Mouse (Mus musculus) embryonic stem cell, embryonic (primary cell): ENCODE data around the gene Traf3ip1.

Source experiments
- CTCF ChIA-PET, 4 experiments: fragments of 300-600 bp in 2 of 4; fragments of 350-600 bp in 2 of 4; sonication (Branson Sonifier 250); formaldehyde crosslinking; loops; one replicate each; lab custom pipeline; 2022; ENCODE audit warnings: inconsistent platforms in 2 of 4; lab: Charles Lee
- POLR2A ChIA-PET, 4 experiments: fragments of 300-600 bp in 2 of 4; fragments of 350-600 bp in 2 of 4; sonication (Branson Sonifier 250); formaldehyde crosslinking; loops; one replicate each; lab custom pipeline; 2022; ENCODE audit warnings: antibody characterized with exemption in 4 of 4, inconsistent platforms in 1 of 4; lab: Charles Lee

The Traf3ip1 gene

DNA sequence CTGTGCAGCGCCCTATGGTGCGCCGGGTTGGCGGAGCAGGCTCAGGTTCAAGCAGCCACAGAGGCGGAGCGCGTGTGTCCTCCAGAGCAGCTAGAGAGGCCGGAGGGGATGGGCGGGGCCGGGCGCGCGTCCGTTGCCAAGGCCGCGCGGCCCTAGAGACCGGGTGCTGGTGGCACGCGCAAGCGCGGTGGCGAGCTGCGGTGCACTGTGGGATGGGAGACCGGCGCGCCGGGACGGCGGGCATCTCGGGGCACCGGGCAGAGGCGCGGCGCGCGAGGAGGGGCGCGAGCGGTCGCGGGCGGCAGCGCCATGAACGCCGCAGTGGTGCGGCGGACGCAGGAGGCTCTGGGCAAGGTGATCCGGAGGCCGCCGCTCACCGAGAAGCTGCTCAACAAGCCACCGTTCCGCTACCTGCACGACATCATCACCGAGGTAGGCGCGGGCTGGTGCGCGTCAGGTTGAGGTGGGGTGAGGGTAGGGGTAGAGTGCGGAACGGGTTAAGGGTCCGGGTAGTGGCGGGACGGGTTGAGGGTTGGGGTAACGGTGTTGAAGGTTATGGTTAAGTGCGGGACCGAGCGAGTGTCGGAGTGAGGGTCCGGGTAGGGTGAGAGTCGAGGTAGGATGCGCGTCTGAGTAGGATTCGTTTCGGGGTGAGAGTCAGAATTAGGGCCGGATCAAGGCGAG, at the start of gene Traf3ip1:
Traf3ip1 (plus strand) TSS at position 191 of the 684 bp plus-strand sequence.
- ChIA-PET POLR2A (interaction anchor here (0.6 to 1.7 kb wide), 17 partner anchors 9 to 438 kb away, joined by 3 to 7 read pairs (median 3); partner anchors contain the start of genes Per2 (in 3 of the 4) and Ube2f (in 2 of the 4)), CTCF (interaction anchor here in 2 of 4 experiments (0.6 to 1.7 kb wide), 4 partner anchors 11 to 955 kb away, joined by 3 to 11 read pairs (median 3); no protein-coding TSS in a partner anchor)

DNA sequence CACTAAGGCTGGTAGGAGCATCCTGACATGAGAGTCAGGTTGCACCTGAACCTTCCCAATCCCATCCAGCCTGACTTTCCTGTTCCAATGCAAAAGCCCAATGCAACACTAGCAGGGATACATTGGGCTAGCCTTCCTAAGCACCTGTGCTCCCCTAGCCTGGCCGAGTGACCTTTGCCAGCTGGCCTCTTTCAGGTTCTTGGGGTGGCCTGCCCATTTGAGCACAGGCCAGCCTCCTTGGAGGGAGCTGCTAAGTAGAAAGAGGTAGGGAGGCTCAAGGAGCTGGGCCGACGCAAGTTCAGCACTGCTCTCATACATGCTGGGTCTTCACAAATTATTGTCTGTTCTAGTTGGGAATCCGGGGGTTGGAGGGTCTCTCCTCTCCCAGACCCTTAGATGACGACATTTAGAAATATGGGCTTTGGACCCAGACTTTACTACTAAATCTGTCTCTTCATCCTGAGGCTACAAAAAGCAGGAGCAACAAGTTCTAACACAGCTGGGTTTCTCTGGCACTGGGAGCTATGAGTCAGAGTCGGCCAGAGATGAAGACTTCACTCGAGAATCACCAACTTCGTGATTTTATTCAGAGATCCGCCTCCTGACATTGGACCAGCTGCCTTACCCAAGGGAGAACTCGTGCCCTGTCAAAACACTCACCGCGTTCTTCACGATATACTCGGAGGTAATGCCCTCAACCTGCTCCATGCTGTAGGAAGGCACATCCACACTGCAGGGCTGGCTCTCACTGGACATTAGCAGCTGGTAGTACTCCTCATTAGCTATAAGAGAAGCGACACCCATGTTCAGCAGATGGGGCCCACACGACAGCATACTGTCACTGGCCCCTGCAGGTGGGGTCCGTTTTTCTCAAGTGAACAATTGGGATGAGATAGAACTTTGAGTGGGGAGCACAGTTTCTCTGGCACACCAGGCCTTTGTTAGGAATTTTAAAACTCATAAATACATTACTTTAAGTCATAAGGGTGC, 49.3 kb upstream of the Traf3ip1 start:
- ChIA-PET CTCF (interaction anchor here in 1 of 4 experiments (1.6 kb wide), 1 partner anchor 17 kb away, joined by 3 read pairs; no protein-coding TSS in a partner anchor), POLR2A (interaction anchor here in 1 of 4 experiments (0.5 kb wide), 1 partner anchor 139 kb away, joined by 3 read pairs; no protein-coding TSS in a partner anchor)

DNA sequence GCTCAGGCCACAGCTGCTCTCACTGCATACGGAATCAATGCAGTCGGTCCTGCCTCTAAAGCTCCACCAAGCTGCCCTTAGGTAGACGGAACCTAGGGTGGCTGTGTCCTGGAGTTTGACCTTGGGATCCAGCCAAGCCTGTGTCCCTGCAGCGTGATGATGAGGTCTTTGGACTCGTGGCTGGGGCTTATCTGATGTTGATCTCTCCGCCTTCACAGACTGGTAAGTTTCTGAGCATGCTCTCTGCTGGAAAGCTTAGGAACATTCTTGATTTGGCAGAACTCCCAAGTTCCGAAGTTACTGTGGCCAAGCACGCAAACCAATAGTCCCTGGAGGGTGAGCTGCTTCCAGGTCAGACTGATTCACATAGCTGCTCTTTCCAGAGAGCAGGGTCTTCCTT, 48.4 kb upstream of the Traf3ip1 start:
- ChIA-PET POLR2A (interaction anchor here in 1 of 4 experiments (0.5 kb wide), 1 partner anchor 139 kb away, joined by 3 read pairs; no protein-coding TSS in a partner anchor), CTCF (interaction anchor here in 1 of 4 experiments (1.6 kb wide), 1 partner anchor 18 kb away, joined by 3 read pairs; no protein-coding TSS in a partner anchor)

GRCm38 (mm10) chr1:91446511-91446910, 47.9 kb upstream of the Traf3ip1 start:
- POLR2A ChIA-PET, result no interaction called here
- CTCF ChIA-PET, result no interaction called here

DNA sequence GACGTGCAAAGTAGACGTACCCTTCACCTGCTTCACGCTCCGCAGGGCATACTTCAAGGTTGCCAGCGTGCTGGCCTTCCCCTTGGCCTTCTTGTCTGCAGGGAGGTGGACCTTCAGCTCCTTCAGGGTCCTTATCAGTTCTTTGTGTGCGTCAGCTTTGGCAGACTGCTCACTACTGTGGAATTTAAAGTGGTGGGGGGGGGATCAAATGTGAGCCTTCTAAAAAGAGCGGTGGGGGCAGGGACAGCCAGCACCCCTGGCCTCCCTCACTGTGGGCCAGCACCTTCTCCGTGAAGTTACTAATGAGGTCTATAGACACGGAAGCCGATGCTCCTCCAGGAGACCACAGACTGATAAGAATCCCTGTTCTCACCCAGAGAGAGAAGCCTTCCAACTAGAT, 45.8 kb upstream of the Traf3ip1 start:
- CTCF ChIA-PET, result no interaction called here
- POLR2A ChIA-PET, result no interaction called here

GRCm38 (mm10) chr1:91450851-91451250, 43.6 kb upstream of the Traf3ip1 start:
- CTCF ChIA-PET, result no interaction called here
- POLR2A ChIA-PET, result interaction anchor here in 1 of 4 experiments (0.5 kb wide), 1 partner anchor 301 kb away, joined by 4 read pairs; no protein-coding TSS in a partner anchor

GRCm38 (mm10) chr1:91451547-91452084, 42.8 kb upstream of the Traf3ip1 start:
- POLR2A ChIA-PET, result no interaction called here
- CTCF ChIA-PET, result no interaction called here

DNA sequence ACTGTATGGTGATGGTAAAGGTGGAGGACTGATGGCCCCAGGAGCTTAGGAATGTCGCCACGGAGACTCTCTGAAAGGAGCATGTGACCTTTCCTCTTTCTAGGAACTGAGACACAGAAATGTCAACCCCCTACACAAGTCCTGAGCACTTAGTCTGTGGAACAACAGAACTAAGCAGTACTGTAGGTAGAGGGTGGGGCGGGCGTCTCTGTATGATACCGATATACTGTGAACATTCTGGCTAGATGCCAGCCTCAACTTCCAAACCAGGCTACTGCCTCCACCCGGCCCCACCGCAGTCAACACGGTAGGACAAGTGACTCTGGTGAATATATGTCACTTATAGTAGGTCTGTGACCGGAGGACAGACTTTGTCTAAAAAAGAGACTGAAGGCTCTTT, 40.5 kb upstream of the Traf3ip1 start:
- ChIA-PET CTCF (interaction anchor here in 1 of 4 experiments (0.6 kb wide), 1 partner anchor 585 kb away, joined by 20 read pairs; no protein-coding TSS in a partner anchor), POLR2A (interaction anchor here in 1 of 4 experiments (1.4 kb wide), 1 partner anchor 41 kb away, joined by 3 read pairs; the partner anchor contains the start of gene Hes6)

- ChIA-PET CTCF (interaction anchor here in 1 of 4 experiments (0.6 kb wide), 1 partner anchor 585 kb away, joined by 20 read pairs; no protein-coding TSS in a partner anchor), POLR2A (interaction anchor here in 1 of 4 experiments (1.4 kb wide), 1 partner anchor 41 kb away, joined by 3 read pairs; the partner anchor contains the start of gene Hes6)
Measured at GRCm38 (mm10) chr1:91454366-91454765, 40.1 kb upstream of the Traf3ip1 start.

GRCm38 (mm10) chr1:91454927-91455326, 39.5 kb upstream of the Traf3ip1 start:
- ChIA-PET POLR2A (no interaction called here), CTCF (no interaction called here)

GRCm38 (mm10) chr1:91455661-91456161, 38.7 kb upstream of the Traf3ip1 start:
- ChIA-PET POLR2A (no interaction called here), CTCF (interaction anchor here in 1 of 4 experiments (0.7 kb wide), 1 partner anchor 69 kb away, joined by 3 read pairs; no protein-coding TSS in a partner anchor)

GRCm38 (mm10) chr1:91456301-91456801, 38.1 kb upstream of the Traf3ip1 start:
- POLR2A ChIA-PET, result interaction anchor here in 1 of 4 experiments (0.7 kb wide), 1 partner anchor 48 kb away, joined by 4 read pairs; no protein-coding TSS in a partner anchor
- CTCF ChIA-PET, result no interaction called here

DNA sequence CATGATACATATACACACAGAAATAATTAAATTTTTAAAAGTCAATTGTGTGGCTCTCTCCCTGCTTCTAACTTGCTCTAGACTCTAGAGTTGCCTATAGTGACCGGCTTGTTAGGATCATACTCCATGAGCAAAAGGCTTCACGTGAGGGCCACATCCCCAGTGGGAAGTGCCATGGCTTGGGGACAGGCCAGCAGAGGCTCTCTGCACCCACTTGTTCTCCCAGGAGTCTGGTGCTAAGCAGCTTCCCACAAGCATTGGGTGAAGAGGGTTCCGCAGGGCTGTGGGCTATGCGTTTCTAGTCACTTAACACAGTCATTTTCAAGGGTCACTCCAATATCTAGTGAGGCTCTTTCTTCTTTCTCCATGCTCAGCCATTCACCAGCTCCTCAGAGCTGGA, 37.3 kb upstream of the Traf3ip1 start:
- ChIA-PET POLR2A (interaction anchor here in 2 of 4 experiments (1.1 to 3.6 kb wide), 2 partner anchors 22 to 44 kb away, joined by 4 to 13 read pairs; partner anchors contain the start of gene Hes6 (in 1 of the 2)), CTCF (no interaction called here)

GRCm38 (mm10) chr1:91457698-91458097, 36.7 kb upstream of the Traf3ip1 start:
- ChIA-PET CTCF (no interaction called here), POLR2A (interaction anchor here in 2 of 4 experiments (1.1 to 3.6 kb wide), 2 partner anchors 22 to 44 kb away, joined by 4 to 13 read pairs; partner anchors contain the start of gene Hes6 (in 1 of the 2))

GRCm38 (mm10) chr1:91458223-91458861, 36.1 kb upstream of the Traf3ip1 start:
- ChIA-PET CTCF (interaction anchor here in 1 of 4 experiments (0.7 kb wide), 1 partner anchor 25 kb away, joined by 3 read pairs; no protein-coding TSS in a partner anchor), POLR2A (interaction anchor here in 2 of 4 experiments (1.1 to 3.6 kb wide), 3 partner anchors 21 to 45 kb away, joined by 4 to 13 read pairs (median 4); partner anchors contain the start of gene Hes6 (in 1 of the 2))

DNA sequence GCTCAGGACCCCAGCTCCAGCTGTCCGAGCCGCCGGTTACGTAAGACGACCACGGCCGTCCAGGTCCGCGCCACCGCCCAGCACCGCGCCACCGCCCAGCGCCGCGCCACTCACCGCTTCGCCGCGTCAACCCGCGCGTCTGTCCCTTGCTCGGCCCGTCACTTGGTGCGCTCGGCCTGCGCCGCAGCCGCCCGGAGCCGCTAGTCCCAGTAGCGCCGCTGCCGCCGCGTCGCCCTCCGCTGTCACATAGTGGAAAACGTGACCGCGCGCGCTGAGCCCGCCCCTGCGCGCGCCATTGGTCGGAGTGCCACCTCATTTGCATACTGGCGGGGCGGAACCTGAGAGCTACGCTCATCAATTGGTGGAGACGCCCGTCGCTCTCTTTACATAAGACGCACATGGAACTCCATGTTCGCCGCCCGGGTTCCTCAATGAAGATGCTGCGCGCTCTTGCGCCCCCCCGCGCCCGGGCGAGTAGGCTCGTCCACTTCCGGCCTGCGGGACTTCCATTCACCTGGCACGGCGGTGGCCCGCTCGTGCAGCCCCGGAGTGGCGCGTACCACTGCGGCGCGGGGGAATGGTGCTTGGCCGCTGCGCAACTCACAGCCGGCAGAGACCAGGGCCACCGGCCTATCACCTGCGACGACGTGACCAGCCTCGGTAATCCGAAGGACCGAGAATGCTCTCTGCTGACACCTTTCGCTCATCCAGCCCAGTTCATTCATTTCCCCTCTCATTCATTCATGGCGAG, 35.2 kb upstream of the Traf3ip1 start, which contains the start of gene Per2:
Per2 (minus strand) TSS at position 266 of the 751 bp plus-strand sequence.
- CTCF ChIA-PET, result interaction anchor here in 1 of 4 experiments (0.6 to 0.7 kb wide), 2 partner anchors 24 to 30 kb away, joined by 3 read pairs; no protein-coding TSS in a partner anchor
- POLR2A ChIA-PET, result interaction anchor here in 3 of 4 experiments (0.9 to 3.6 kb wide), 8 partner anchors 24 to 208 kb away, joined by 3 to 13 read pairs (median 4); partner anchors contain the start of genes Hes6 (in 2 of the 3) and Traf3ip1 (in 2 of the 3)
